Mouse (Mus musculus) embryo, embryonic 10 days (tissue): ENCODE data around the gene Ulk4.

Experiments
- DNase-seq: peaks from one replicate; pipeline ENCODE4 v3.0.0-alpha.2; 2015; ENCODE audit warnings: low spot score

Gene Ulk4

DNA sequence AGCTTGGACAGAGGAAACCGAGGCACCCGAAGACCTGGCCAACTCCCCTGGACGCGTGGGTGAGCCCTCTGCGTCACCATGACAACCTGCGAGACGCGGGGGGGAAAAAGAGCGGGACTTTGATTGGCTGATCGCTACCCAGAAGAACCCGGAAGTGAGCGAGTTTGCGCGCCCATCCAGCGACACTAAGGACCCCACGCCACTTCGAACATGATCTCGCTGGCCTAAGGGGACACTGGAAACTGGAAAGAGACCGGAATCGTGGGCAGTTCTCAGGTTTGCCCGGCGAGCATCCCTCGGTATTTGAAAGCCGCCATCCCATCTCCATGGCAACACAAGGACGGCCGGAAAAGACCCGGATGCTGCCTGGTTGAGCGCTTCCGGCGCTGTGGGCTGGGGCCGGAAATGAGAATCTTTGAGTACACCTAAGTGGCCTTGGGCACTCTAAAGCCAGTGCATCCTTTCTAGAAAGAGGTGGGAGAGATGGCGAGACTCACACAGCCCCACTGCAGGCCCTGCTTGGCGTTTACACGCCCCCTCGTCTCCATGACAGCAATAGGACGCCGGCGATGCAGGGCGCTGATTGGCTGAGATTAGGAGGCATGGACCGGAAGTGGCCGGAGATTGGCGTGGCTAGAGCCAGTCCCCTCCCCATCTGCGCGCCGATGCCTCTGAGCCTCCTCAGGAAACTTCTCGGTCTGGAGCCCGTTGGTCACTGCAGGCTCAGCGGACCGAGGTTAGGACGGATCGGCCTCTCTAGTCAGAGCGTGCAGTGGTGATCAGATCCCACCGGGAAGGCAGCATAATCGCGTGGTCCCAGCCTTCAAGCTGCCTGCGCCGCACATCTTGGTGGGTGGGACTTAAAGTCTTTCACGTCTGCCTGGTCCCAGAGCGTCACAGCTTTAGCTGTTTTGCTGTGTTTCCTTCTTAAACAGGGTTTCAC is at the start of gene Ulk4:
TSS of gene Ulk4 (minus strand) at position 80 of the 943 bp plus-strand sequence.
- peak; percentile 97 for DNase-seq

DNA sequence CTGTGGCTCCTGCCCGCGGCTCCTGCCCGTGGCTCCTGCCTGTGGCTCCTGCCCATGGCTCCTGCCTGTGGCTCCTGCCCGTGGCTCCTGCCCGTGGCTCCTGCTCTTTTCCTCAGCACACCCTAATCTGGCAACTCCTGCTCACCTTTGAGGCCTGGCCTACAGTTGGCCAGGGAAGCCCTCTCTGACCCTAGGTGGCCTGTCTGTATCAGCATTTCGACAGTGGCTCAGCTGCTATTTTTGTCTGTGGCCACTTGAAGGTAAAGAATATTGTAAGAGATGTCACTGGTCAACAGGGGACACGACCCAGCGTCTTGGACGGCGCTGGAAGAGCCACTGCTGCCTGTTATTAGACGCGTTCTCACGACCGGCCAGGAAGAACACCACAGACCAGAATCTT is 45.0 kb upstream of the Ulk4 start:
- no peak for DNase-seq

DNA sequence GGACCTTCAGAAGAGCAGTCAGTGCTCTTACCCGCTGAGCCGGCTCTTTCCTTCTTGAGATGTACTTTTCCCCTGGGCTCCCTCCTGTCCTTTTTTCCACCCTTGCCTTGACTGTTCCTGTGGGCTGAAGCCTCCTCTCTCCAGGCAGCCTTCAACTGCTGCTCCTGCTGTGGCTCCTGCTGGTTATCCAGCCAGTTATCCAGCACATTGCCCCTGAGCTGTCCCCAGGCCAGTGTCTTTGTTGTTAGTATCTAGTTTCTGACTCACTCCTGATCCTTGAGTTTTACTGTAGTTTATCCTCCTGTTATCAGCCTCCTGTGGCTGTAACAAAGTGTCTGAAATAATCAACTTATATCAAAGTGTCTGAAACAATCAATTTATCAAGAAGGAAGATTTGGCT is 44.1 kb upstream of the Ulk4 start:
- no peak for DNase-seq

DNA sequence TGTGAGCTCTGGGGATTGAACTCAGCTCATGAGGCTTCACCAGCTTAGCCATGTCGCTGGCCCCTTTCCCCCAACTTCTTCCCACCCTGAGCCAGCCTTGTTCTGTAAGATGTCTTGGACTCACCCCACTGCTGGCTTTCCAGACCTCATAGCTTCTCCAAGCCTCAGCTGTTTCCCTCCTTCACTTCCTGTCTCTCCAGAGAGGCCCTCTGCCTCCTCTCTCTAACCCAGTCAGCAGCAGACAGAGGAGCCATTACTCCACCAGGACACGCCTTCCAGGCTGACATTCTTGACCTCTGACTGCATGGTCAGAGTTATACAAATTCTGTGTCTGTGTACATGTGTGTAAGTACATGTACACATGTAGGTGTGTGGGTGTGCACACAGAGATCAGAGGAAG is 43.4 kb upstream of the Ulk4 start:
- DNase-seq: no peak

DNA sequence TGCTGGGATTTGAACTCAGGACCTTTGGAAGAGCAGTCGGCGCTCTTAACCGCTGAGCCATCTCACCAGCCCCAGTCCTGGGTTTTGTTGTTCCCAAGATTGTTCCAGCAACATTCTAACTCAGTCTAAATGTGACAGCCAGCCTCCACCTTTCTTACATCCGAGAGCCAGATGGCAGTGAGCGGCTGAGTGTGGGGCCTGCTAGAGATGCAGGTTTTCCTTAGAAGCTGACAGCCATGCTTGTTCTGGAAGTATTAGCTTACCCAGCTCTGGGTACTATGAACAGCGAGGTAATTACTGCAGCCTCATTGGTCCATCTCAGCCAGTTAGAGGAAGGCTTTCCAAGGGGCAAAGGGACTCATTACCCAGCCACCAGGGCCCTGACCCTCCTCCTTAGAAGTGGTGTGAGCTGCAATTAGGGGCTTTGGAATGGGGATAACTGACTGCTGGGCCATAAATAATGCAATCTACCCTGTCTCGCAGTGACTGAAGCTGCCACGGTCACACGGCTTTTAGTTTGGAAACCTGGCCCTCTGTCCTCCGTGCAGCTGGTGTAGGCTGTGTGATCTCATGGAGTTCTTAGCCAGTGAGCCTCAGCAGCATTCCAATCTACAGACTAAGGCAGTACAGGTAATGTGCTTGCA is 42.4 kb upstream of the Ulk4 start:
- peak; percentile 69 for DNase-seq

DNA sequence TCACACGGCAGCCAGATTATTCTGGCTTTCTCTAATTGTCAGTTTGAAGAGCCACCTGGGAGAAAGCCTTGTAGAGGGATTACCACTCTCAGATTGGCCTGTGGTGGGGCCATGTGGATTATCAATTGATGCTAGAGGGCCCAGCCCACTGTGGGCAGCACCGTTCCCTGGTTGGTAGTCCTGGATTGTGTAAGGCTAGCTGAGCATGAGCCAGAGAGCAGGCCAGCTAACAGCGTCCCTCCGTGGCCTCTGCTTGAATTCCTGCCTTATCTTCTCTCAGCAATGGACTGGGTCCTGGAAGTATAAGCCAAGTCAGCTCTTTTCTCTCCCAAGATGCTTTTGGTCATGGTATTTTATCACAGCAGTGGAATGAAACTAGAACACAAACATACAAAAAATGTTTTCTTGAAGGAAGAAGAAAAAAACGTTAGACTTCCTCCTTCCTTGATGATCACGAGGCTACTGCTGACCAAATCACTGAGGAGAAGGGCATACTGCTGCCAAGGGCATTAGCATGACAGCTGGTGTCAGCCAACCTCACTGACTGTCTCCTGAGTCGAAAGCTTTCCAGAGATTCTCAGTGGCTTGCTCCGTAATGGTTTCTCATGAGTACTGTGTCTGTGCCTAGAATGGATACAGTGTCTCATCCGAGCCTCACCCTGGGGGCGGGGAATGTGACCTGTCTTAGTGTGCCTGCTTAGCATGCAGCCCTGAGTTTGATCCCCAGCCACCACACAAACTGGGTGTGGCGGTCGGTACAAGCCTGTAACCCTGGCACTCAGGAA is 39.8 kb upstream of the Ulk4 start:
- no peak for DNase-seq

DNA sequence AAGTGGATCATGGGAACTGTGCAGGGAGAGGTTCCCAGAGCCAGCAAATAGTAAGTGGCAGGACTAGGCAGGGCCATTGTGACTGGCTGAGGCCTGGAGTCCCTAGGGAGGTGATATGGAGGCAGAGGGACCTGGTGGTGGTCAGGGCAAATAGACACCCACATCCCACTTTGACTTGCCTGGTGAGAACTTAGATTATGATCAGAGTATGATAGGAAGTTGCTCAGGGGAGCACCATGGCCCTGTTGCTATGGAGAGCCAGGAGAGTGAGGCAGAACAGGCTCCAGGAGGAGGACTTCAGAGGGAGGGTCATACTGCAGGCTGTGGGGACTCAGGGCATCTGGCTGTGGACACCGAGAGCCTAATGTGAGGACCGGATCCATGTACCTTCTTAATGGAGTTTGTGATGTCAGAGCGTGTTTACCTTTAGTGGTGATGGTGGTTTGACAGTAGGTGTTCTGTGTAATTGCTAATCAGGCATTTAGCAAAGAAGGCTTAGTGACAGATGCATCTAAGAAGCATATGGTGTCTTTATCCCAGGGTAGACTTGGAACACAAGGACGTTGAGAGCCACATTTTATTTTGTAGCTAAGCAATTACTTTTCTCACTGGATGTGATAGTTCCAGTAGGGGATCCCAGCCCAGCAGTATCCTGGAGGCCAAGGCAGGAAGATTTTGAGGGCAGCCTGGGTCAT is 39.1 kb upstream of the Ulk4 start:
- DNase-seq: no peak

DNA sequence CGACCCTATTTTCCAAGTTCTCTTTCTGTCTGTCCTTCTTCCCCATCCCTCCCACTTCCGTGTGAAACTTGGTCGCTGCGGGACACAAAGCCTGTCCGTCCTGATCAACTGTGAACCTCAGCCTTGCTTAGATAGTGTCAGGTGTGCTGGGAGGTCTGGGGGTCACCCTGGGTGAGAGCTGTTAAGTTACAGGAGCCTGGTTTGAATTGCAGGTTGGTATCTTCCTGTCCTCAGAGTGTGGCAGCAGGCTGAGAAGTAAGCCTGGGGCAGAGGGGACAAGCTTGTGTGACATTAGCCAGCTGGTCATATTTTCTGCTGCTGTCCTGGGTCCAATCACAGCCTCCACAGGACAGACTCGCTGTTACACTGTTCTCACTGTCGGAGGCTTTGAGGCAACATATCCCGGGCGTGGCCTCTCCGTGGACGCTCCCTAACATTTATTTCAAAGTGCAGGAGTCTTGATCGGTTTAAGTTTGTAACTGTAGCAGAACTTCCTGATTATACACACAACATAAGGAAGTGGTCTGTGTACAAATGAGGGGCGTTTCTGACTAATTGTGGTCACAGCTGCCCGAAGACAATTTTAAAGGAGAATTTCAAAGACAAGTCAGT is 37.6 kb upstream of the Ulk4 start:
- DNase-seq: peak; percentile 58

DNA sequence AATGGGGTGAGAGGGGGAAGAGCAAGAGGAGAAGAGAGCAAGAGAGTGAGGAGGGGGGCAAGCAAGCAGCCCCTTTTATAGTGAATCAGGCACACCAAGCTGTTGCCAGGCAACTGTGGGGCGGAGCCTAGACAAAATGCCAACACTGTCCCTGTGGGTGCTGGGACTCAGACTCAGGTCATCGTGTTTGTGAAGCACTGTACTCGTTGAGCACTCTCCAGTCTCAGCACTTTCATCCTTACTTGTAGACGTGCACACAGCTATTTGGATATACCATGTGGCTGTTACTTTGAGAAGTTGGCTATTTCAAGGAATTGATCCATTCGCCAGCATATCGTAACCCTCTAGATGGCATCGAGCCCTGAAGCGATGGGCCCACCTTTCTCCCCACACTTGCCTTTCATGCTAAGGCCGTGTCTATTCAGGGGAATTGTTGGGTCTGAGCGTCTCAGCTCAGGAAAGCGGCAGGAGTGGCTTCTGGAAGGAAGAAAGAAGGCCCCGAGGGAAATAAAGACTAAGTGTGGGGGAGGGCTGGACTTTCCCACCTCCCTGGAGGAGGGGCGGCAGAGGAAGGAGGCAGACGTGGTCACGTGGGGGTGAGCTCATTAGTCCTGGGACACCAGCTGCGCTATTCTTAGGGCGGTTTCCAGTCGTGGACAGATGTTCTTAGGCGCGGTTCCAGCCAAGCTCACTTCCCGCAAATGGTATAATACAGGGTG is 36.8 kb upstream of the Ulk4 start:
- DNase-seq: peak; percentile 94

DNA sequence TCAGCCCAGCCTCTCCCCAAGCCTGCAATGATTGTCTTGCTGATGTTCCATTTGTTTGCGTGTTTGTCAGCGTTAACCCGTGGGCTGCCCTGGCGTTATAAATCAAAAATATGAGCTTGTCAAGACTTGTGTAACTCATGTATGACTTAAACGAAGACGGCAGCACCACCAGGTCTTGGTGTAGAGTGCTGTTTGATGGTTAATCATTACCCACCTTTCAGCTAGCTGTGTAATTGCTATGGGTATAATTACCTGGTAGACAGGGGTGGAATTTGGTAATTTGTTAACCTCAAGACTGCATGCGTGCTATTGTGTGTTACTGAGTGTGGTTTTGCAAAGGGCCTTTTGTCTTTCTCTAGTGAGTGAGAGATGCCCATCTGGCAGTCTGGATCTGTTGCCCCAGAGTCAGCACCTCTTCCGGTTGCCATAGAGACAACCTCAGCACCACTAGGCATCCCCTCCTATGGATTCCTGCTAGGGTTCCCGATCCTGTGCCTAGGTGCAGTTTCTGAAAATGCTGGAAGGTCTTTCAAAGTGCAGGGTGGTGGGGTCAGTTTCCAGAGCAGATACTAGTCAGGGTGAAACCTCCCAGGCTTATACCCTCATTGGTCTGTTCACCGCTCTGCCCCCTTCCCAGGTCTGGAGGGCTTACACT is 35.4 kb upstream of the Ulk4 start:
- DNase-seq: peak; percentile 67

DNA sequence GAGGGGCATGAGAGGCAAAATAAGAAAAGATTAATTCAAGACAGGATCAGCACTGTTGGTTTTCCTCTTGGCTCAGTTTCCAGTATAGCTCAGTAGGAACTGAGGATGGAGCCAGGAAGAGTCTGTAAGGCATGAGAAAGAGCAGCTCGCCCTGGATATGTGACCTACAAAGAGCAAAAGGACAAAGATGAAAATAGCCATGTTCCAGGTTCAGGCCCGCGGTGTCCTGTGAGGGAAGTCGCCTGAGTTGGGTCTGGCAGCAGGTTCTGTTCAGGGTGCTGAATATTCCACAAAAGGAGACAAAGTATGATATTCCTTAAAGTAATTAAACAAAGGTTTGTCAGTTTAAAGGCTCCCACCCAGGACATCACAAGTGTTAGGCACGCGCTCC is 34.8 kb upstream of the Ulk4 start:
- DNase-seq: no peak

DNA sequence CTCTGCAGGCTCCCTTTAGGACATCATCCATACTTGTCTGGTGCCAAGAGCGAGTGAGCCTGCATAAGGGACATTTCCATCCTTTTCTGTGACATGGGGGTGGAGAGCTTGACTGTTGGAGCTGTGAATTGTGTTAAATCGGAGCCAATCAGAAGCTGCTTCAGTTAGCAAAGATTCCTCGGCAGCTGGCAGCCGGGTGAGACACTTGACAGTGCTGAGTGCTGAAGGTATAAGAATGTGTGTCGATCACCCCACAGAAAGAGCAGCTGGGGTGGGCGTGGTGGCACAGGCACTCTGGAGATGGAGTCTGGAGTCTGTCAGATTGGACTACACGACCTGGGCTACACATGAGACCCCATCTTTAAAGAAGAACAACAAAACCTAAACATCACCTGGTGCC is 33.5 kb upstream of the Ulk4 start:
- no peak for DNase-seq

DNA sequence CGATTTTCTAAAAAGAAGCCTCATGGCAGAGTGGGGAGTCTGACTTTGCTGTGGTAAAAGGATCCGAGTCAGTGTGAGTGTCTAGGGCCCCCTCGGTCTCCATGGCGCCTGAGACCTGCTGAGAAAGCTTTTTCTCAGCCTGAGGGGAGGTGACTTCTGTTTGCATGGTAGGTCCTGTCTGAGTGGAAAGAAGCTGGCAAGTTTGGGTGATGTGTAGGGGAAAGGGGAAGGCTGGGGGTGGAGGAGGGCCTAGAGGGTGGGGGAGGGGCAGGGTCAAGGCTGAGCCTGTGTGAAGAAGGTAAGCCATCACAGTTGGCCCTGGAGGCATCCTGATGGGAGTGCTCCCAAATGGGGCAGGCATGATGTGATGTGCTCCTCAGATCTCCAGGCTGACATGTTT is 32.3 kb upstream of the Ulk4 start:
- DNase-seq: no peak

DNA sequence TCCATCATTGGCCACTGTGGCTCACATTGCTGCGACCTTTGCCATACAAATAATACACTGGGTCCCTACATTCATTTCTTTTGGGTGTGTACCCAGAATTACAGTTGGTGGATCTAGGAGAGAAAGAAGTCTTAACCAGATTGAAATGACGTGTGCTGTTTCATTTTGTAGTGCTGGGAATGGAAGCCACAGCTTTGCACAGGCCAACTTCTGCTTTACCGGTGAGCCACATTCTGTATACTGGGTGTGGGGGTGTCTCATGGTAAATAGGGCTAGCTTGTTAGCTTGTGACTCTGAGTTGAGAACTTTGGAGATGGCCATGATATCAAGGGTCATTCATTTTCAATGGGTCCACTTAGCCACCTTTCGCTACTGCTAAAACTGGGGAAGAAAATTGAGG is 28.5 kb upstream of the Ulk4 start:
- DNase-seq: no peak

DNA sequence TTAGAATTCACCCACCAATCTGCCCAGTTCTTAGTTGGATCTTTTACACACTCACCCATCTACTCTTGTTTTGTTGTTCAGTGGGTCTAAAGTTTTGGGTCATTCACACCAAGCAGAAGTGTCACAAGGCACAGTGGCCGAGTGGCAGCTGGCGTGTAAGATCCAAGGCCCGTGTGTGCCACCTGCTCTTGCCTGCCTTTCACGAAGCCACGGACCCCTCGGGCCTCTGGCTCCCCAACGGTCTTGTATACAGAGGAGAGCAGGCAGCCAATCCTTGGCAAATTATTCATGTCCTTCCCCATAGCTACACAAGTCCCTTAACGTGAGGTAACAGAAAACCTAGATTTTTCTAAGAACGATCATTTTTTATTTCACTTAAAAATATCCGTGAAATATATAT is 27.5 kb upstream of the Ulk4 start:
- DNase-seq: no peak

DNA sequence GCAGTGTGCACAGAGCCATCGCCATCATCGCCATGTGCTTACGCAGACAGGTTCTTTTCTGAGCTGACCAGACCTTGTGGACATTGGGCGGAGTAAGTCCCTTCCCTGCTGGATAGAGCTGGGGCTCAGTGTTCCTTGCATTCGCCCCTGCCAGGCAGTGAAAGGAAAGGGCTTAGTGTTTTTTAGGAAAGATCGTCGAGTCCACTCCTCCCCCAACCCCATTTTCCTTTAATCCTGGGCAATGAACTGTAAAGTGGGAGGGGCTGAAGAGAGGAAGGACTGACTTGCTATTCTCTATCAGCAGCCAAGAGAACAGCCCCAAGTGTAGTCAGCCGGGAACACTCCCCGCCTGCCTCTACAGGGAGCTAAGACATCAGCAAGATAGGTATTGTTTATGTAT is 26.8 kb upstream of the Ulk4 start:
- DNase-seq: peak; percentile 70

DNA sequence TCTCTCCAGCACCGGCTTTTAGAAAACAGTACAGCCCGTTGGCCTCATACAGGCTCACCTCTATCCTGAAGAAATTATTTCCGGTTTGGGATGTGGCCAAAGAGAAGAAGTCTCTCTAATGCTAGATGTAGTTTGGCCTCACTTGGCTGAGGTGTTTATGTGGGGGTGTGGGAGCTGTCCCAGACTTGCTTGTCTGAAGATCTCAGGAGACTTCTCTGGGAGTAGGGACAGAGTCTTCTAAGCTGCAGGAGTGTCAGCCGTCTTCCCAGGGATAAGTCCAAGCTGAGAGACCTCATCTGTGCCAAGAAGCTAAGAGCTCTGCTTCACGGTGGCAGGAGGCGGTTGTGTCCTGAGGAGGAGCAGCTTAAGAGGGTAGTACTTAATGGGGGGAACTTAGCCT is 26.1 kb upstream of the Ulk4 start:
- no peak for DNase-seq

DNA sequence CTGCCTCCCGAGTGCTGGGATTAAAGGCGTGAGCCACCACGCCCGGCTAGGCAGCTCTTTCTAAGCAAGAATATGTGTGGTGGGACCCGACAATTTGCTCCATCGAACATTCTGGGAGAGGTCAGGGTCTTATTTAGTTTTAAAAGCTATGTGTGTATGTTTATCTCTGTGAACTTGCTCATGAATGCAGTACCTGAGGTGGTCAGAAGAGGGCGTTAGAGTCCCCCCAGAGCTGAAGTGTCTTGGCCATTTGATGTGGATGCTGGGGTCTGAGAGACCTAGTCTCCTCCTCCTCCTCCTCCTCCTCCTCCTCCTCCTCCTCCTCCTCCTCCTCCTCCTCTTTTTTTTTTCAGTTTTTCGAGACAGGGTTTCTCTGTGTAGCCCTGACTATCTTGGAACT is 25.5 kb upstream of the Ulk4 start:
- no peak for DNase-seq

DNA sequence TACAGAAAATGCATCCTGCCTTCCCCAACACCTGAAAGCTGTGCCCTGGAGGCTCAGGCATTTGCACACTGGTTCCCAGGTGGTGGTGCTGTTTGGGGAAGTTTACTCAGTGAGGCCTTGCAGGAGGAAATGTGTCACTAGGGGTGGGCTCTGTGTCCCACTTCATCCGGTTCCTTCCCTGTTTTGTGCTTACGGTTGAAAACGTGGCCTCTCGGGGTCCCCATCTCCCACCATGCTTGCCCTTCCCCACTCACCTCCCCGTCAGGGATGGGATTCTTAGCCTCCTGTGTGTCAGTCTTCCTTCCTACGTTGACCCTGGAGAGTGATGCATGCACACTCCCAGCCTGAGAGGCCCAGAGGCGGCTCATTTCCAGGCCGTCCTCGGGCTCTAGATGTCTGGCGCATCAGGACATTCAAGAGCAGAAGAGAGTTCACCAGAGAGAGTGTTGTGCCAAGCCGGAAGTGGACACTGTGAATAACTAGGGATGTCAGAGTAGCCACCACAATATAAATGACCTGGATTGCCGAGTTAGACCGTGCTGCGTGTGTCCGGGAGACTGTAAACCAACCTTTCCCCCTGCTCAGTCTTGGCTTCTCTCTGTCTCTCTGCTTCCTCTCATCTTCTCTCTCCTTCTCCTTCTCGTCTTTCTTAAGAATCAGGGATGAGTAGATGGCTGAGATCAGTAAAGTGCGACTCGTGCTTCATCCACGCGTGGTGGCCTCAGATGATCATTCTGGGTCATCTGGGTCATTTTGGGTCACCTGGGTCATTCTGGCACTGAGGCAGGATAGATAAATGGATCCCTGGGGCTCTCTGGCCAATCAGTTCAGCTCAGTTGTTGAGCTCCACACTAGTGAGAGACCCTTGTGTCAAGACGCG is 24.3 kb upstream of the Ulk4 start:
- DNase-seq: no peak
